ENCODE assay signal across 28 mouse cellular contexts in the genomic region with DNA sequence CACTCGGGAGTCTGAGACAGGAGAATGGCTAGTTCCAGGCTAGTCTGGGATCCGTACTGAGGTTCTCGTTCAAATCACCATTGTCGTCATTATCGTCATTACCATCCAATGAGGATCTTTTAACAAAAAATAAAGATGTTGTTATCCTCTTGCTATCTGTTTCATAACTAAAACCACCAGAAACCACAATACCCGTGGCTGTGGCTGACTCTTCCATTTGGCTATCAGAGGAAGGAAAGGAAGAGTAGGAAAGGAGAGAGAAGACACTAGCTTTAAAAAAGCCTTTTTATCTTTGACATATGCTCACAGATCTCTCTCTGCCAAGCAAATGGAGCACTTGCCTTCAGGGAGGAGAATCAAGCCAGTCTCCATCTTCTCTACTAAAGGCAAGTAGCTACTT. TPM values are rescaled to one million over a fixed set of nuclear protein-coding genes. Genes with fewer than 3 reads are reported as not detected.
DNase-seq lines count a peak whose midpoint lies in the region; ATAC-seq and TF ChIP-seq lines count a peak whose summit lies in the region.
"Had no signal": no experiment of that assay in that cellular context is flagged by ENCODE, and none has a peak within 500 bp of the region (broad histone marks: within the 10 kb centered on the region; RNA-seq: fewer than 3 reads in every experiment).

No protein-coding gene starts in this region.

- no peak for ATAC-seq in liver, postnatal 0 days
- no peak for ATAC-seq in liver, embryonic 11.5 days (replicated peaks; ENCODE audit: low FRiP score)
- ATAC-seq in G1E (ENCODE audit: extremely low read depth, insufficient number of reproducible peaks, low FRiP score, poor library complexity, severe bottlenecking) = peak; percentile 19; the same call in 1 of the 2 replicates
- no peak for ATAC-seq in intestine, embryonic 16.5 days
- ATAC-seq in stomach, embryonic 16.5 days (ENCODE audit: insufficient read depth, low FRiP score) = no peak
- ATAC-seq: hindbrain, embryonic 16.5 days had no signal

- no peak overlapping the region for H3K27ac ChIP-seq in liver, postnatal 0 days (ENCODE audit: low read depth)
- no peak overlapping the region for H3K27ac ChIP-seq in liver, embryonic 11.5 days (ENCODE audit: low read depth, low read length)
- H3K27ac ChIP-seq in intestine, embryonic 16.5 days (ENCODE audit: low read length) = peak overlapping the region; percentile 95
- H3K27ac ChIP-seq in stomach, embryonic 16.5 days (ENCODE audit: low read length) = peak overlapping the region; percentile 86
- H3K27ac ChIP-seq in layer of hippocampus, adult 2 months = no peak overlapping the region
- H3K27ac ChIP-seq: gastrocnemius, adult 2 months; heart, embryonic 15.5 days; limb, embryonic 10.5 days; limb, embryonic 15.5 days; liver, embryonic 14.5 days had no signal

- H3K27me3 ChIP-seq in liver, postnatal 0 days (ENCODE audit: insufficient read depth, low read length) = no peaks in the 10 kb centered on the region
- H3K27me3 ChIP-seq in liver, embryonic 11.5 days (replicated peaks; ENCODE audit: control insufficient read depth, insufficient read depth, low read length) = no peaks in the 10 kb centered on the region
- H3K27me3 ChIP-seq in G1E (ENCODE audit: insufficient read depth, low read length) = no peaks in the 10 kb centered on the region
- H3K27me3 ChIP-seq in intestine, embryonic 16.5 days (replicated peaks; ENCODE audit: control insufficient read depth, insufficient read depth, low read length) = no peaks in the 10 kb centered on the region
- H3K27me3 ChIP-seq in stomach, embryonic 16.5 days (ENCODE audit: control insufficient read depth, insufficient read depth, low read length) = peaks cover 3% of the 10 kb centered on the region; the same call in 1 of the 2 replicates

- no peaks in the 10 kb centered on the region for H3K9me3 ChIP-seq in liver, postnatal 0 days (ENCODE audit: low read length)
- no peaks in the 10 kb centered on the region for H3K9me3 ChIP-seq in liver, embryonic 11.5 days (ENCODE audit: control insufficient read depth, low read length)
- no peaks in the 10 kb centered on the region for H3K9me3 ChIP-seq in G1E (replicated peaks)
- H3K9me3 ChIP-seq in intestine, embryonic 16.5 days (ENCODE audit: control insufficient read depth, low read length) = no peaks in the 10 kb centered on the region
- no peaks in the 10 kb centered on the region for H3K9me3 ChIP-seq in stomach, embryonic 16.5 days (replicated peaks; ENCODE audit: control insufficient read depth, low read length)
- H3K9me3 ChIP-seq: heart, embryonic 15.5 days; limb, embryonic 10.5 days; limb, embryonic 15.5 days; lung, embryonic 15.5 days had no signal

- no peak for TF ChIP-seq EP300 in liver, postnatal 0 days (IDR thresholded peaks at IDR 0.05; ENCODE audit: low read depth)

- peaks cover 12% of the 10 kb centered on the region for H3K4me1 ChIP-seq in liver, postnatal 0 days (ENCODE audit: insufficient read depth)
- peaks cover 4% of the 10 kb centered on the region; the same call in 1 of the 2 replicates for H3K4me1 ChIP-seq in liver, embryonic 11.5 days (replicated peaks; ENCODE audit: control insufficient read depth, insufficient read depth, low read length)
- H3K4me1 ChIP-seq in G1E (ENCODE audit: insufficient read depth, low read depth, low read length) = peaks cover 74% of the 10 kb centered on the region
- H3K4me1 ChIP-seq in intestine, embryonic 16.5 days (ENCODE audit: control insufficient read depth, insufficient read depth, low read length) = peaks cover 10% of the 10 kb centered on the region
- 0 out of 2 replicates have a peak, but pooled peaks cover 5% of the 10 kb centered on the region for H3K4me1 ChIP-seq in stomach, embryonic 16.5 days (ENCODE audit: control insufficient read depth, insufficient read depth, low read length)

- H3K4me3 ChIP-seq in liver, postnatal 0 days (ENCODE audit: low read depth, low read length) = no peak overlapping the region
- no peak overlapping the region for H3K4me3 ChIP-seq in liver, embryonic 11.5 days (ENCODE audit: low read depth, low read length)
- no peak overlapping the region for H3K4me3 ChIP-seq in G1E (ENCODE audit: low read depth, low read length)
- H3K4me3 ChIP-seq in intestine, embryonic 16.5 days (ENCODE audit: low read length) = no peak overlapping the region
- no peak overlapping the region for H3K4me3 ChIP-seq in stomach, embryonic 16.5 days (replicated peaks; ENCODE audit: low read length)
- no peak overlapping the region for H3K4me3 ChIP-seq in layer of hippocampus, adult 2 months
- H3K4me3 ChIP-seq: erythroblast, embryonic 14.5 days; gastrocnemius, adult 2 months; heart, embryonic 15.5 days; limb, embryonic 10.5 days; limb, embryonic 15.5 days; lung, embryonic 15.5 days had no signal

- H3K9ac ChIP-seq in liver, postnatal 0 days (replicated peaks) = no peak overlapping the region
- no peak overlapping the region for H3K9ac ChIP-seq in liver, embryonic 11.5 days (ENCODE audit: low read depth, low read length)
- H3K9ac ChIP-seq in intestine, embryonic 16.5 days (ENCODE audit: low read depth, low read length) = no peak overlapping the region
- no peak overlapping the region for H3K9ac ChIP-seq in stomach, embryonic 16.5 days (ENCODE audit: low read length)
- H3K9ac ChIP-seq: heart, embryonic 15.5 days; limb, embryonic 15.5 days; liver, embryonic 14.5 days; lung, embryonic 15.5 days had no signal

- H3K4me2 ChIP-seq in liver, postnatal 0 days (ENCODE audit: low read depth, low read length) = no peak overlapping the region
- H3K4me2 ChIP-seq in liver, embryonic 11.5 days = no peak overlapping the region
- H3K4me2 ChIP-seq in intestine, embryonic 16.5 days (ENCODE audit: low read depth, low read length) = peak overlapping the region; percentile 41
- H3K4me2 ChIP-seq in stomach, embryonic 16.5 days (ENCODE audit: low read depth, low read length) = no peak overlapping the region
- H3K4me2 ChIP-seq: heart, embryonic 15.5 days; limb, embryonic 15.5 days had no signal

- no peak for TF ChIP-seq CTCF in liver, postnatal 0 days (IDR thresholded peaks at IDR 0.05; ENCODE audit: low read depth)
- TF ChIP-seq CTCF in G1E (IDR thresholded peaks at IDR 0.05; ENCODE audit: low read depth, low read length) = no peak
- TF ChIP-seq CTCF in layer of hippocampus, adult 2 months (conservative IDR thresholded peaks at IDR 0.05) = no peak

- peak; percentile 1 for DNase-seq in liver, postnatal 0 days
- no peak for DNase-seq in liver, embryonic 11.5 days (ENCODE audit: low spot score)
- DNase-seq in G1E (ENCODE audit: low spot score) = no peak
- no peak for DNase-seq in layer of hippocampus, adult 2 months (ENCODE audit: low spot score in 2 of 2)
- DNase-seq in gastrocnemius, adult 8-10 months (ENCODE audit: low spot score in 2 of 2) = no peak
- DNase-seq: adrenal gland, postnatal 25 days; cerebellum, adult 18-20 months; cerebellum, postnatal 10 days; gastrocnemius, adult 2 months; kidney, adult 11 months; layer of hippocampus, adult 9-11 months; lung, postnatal 36 days; midbrain, embryonic 14.5 days; right cerebral cortex, postnatal 4 days had no signal

- WGBS in liver, postnatal 0 days (ENCODE audit: insufficient replicate concordance) = 50% methylated on average over 6 of the region's 6 CpGs
- WGBS in liver, embryonic 11.5 days = 49% methylated on average over 6 of the region's 6 CpGs
- WGBS in intestine, embryonic 16.5 days = 82% methylated on average over 6 of the region's 6 CpGs
- WGBS in stomach, embryonic 16.5 days = 80% methylated on average over 6 of the region's 6 CpGs

- H3K36me3 ChIP-seq in liver, postnatal 0 days (replicated peaks; ENCODE audit: insufficient read depth, low read length) = no peaks in the 10 kb centered on the region
- H3K36me3 ChIP-seq in liver, embryonic 11.5 days (ENCODE audit: control insufficient read depth, insufficient read depth, low read length) = no peaks in the 10 kb centered on the region
- no peaks in the 10 kb centered on the region for H3K36me3 ChIP-seq in G1E (replicated peaks)
- H3K36me3 ChIP-seq in intestine, embryonic 16.5 days (ENCODE audit: control insufficient read depth, insufficient read depth, low read length) = no peaks in the 10 kb centered on the region
- no peaks in the 10 kb centered on the region for H3K36me3 ChIP-seq in stomach, embryonic 16.5 days (ENCODE audit: control insufficient read depth, insufficient read depth, low read length)
- H3K36me3 ChIP-seq: heart, embryonic 15.5 days; limb, embryonic 10.5 days; limb, embryonic 15.5 days; lung, embryonic 15.5 days had no signal

RNA-seq across cellular contexts. Expression of gene Rcbtb2, which starts 14.9 kb away (rescaled TPM):
- polyA plus RNA-seq in liver, postnatal 0 days (2015; fragmentation: Nextera tagmentation; extraction: Ambion mirVana) = 29.1 and 29.9 TPM in 2 replicates
- 56.3 and 56.9 TPM in 2 replicates for polyA plus RNA-seq in liver, embryonic 11.5 days (2014; fragmentation: Nextera tagmentation; extraction: Ambion mirVana)
- 29.1 and 34.8 TPM in 2 replicates for total RNA-seq in G1E (2014; fragmentation: Nextera tagmentation)
- total RNA-seq in G1E (2017) = 47.2 and 49.9 TPM in 2 replicates
- 21.9 and 24.4 TPM in 2 replicates for polyA plus RNA-seq in G1E (2012)
- 55.5 and 62.2 TPM in 2 replicates for polyA plus RNA-seq in intestine, embryonic 16.5 days (2015; fragmentation: Nextera tagmentation; extraction: Ambion mirVana)
- polyA plus RNA-seq in stomach, embryonic 16.5 days (2015; fragmentation: Nextera tagmentation; extraction: Ambion mirVana) = 69.4 and 75.9 TPM in 2 replicates
- total RNA-seq in layer of hippocampus, adult 2 months (2021) = 10 to 100 TPM; 29.0 to 34.8 TPM
- 10 to 100 TPM; 14.0 to 17.5 (median 15.7) TPM for total RNA-seq in gastrocnemius, adult 8-10 months (2022)

RNA-seq across cellular contexts. Expression of gene Cysltr2, which starts 59.0 kb away (rescaled TPM):
- polyA plus RNA-seq in liver, postnatal 0 days (2015; fragmentation: Nextera tagmentation; extraction: Ambion mirVana) = 0.58 and 0.84 TPM in 2 replicates
- 0.18 and 0.49 TPM in 2 replicates for polyA plus RNA-seq in liver, embryonic 11.5 days (2014; fragmentation: Nextera tagmentation; extraction: Ambion mirVana)
- total RNA-seq in G1E (2014; fragmentation: Nextera tagmentation) = not detected in 2 replicates
- total RNA-seq in G1E (2017) = 0.06 and 0.16 TPM in 2 replicates
- polyA plus RNA-seq in G1E (2012) = not detected in 2 replicates
- 0.16 and 0.20 TPM in 2 replicates for polyA plus RNA-seq in intestine, embryonic 16.5 days (2015; fragmentation: Nextera tagmentation; extraction: Ambion mirVana)
- 0.22 TPM in 1 of 2 replicates, not detected in the other for polyA plus RNA-seq in stomach, embryonic 16.5 days (2015; fragmentation: Nextera tagmentation; extraction: Ambion mirVana)
- total RNA-seq in layer of hippocampus, adult 2 months (2021) = 1 to 10 TPM in 1 of 2 experiments, under 1 TPM in 1; 0.93 to 1.0 TPM
- under 1 TPM in 1 of 4 experiments, not detected in 3; 0.32 TPM for total RNA-seq in gastrocnemius, adult 8-10 months (2022)
- total RNA-seq: gastrocnemius, adult 2 months; gastrocnemius, postnatal 4 days; heart, postnatal 25 days; megakaryocyte, adult 5-6 weeks had no signal
- polyA plus RNA-seq: erythroblast, embryonic 14.5 days; forebrain, embryonic 11.5 days; heart, embryonic 15.5 days; hindbrain, embryonic 11.5 days; limb, embryonic 10.5 days had no signal

Comparison
In these comparisons a context has a peak if more than half of its experiments do, and no peak if none do; other contexts are left out.
1. H3K27ac ChIP-seq: peak in intestine, embryonic 16.5 days (single experiment) and stomach, embryonic 16.5 days (single experiment); none in liver, postnatal 0 days (single experiment), liver, embryonic 11.5 days (single experiment) and layer of hippocampus, adult 2 months (single experiment).